Mouse (Mus musculus) E14TG2a.4 (cell line): ENCODE measurements at regions not wholly inside any gene's neighbourhood (a gene's known extent, or its start where the extent isn't known, plus 50 kb on each side); places are given as distances from the start of the nearest gene placed in this dataset.

Source experiments
- H3K27me3 ChIP-seq: 2 replicates; pipeline ENCODE4 v1.6.1; 2014; ENCODE audit warnings: low read length, control low read depth; ENCODE audit not compliant: insufficient read depth
- H3K36me3 ChIP-seq: 2 replicates; pipeline ENCODE4 v1.6.1; 2014; ENCODE audit warnings: low read length, control low read depth; ENCODE audit not compliant: insufficient read depth
- H3K4me1 ChIP-seq: replicated peaks from 2 replicates; pipeline ENCODE4 v1.6.1; 2014; ENCODE audit warnings: low read depth, low read length, control low read depth
- H3K4me3 ChIP-seq: replicated peaks from 2 replicates; pipeline ENCODE4 v1.5.1; 2014; ENCODE audit warnings: mild to moderate bottlenecking, low read length
- H3K9me3 ChIP-seq: 2 replicates; pipeline ENCODE4 v1.6.1; 2014; ENCODE audit warnings: low read length, control low read depth
- CTCF ChIP-seq: conservative IDR thresholded peaks from 2 replicates; pipeline ENCODE4 v1.5.1; 2014; ENCODE audit warnings: low read length
- NANOG ChIP-seq: IDR thresholded peaks from 2 replicates; pipeline ENCODE4 v1.6.1; 2014; ENCODE audit warnings: borderline replicate concordance, low read length, mixed read lengths
- POU5F1 ChIP-seq: IDR thresholded peaks from 2 replicates; pipeline ENCODE4 v1.6.1; 2014; ENCODE audit warnings: low read length, borderline replicate concordance

GRCm38 (mm10) chr14:99382051-99382450 lies 83.6 kb downstream of the Klf5 start:
- TF ChIP-seq POU5F1, result no peak
- TF ChIP-seq NANOG, result no peak
- TF ChIP-seq CTCF, result no peak
- no peaks in the 10 kb centered on the region for H3K9me3 ChIP-seq
- H3K4me3 ChIP-seq, result no peak overlapping the region
- no peaks in the 10 kb centered on the region for H3K36me3 ChIP-seq
- H3K4me1 ChIP-seq, result no peaks in the 10 kb centered on the region; the same call in 1 of the 2 replicates
- no peaks in the 10 kb centered on the region for H3K27me3 ChIP-seq

GRCm38 (mm10) chr14:99383170-99383569 lies 84.7 kb downstream of the Klf5 start:
- no peaks in the 10 kb centered on the region for H3K27me3 ChIP-seq
- H3K36me3 ChIP-seq, result no peaks in the 10 kb centered on the region
- no peaks in the 10 kb centered on the region; the same call in 1 of the 2 replicates for H3K4me1 ChIP-seq
- no peak overlapping the region for H3K4me3 ChIP-seq
- no peaks in the 10 kb centered on the region for H3K9me3 ChIP-seq
- TF ChIP-seq NANOG, result no peak
- TF ChIP-seq CTCF, result no peak
- TF ChIP-seq POU5F1, result no peak

- Histone ChIP-seq H3K4me3 (peak overlapping the region; percentile 70), H3K36me3 (no peaks in the 10 kb centered on the region), H3K4me1 (peaks cover 3% of the 10 kb centered on the region), H3K9me3 (peaks cover 7% of the 10 kb centered on the region; the same call in 1 of the 2 replicates), H3K27me3 (no peaks in the 10 kb centered on the region)
- no peak for TF ChIP-seq POU5F1
- no peak for TF ChIP-seq CTCF
- no peak for TF ChIP-seq NANOG
Measured at GRCm38 (mm10) chr14:99387581-99387980, 89.1 kb downstream of the Klf5 start.

- no peak overlapping the region for H3K4me3 ChIP-seq
- H3K9me3 ChIP-seq, result peaks cover 7% of the 10 kb centered on the region; the same call in 1 of the 2 replicates
- no peak for TF ChIP-seq POU5F1
- TF ChIP-seq NANOG, result no peak
- TF ChIP-seq CTCF, result no peak
- H3K4me1 ChIP-seq, result peaks cover 3% of the 10 kb centered on the region
- no peaks in the 10 kb centered on the region for H3K36me3 ChIP-seq
- H3K27me3 ChIP-seq, result no peaks in the 10 kb centered on the region
Measured at GRCm38 (mm10) chr14:99389306-99389705, 90.8 kb downstream of the Klf5 start.

- Histone ChIP-seq H3K36me3 (no peaks in the 10 kb centered on the region), H3K4me3 (no peak overlapping the region), H3K9me3 (peaks cover 7% of the 10 kb centered on the region; the same call in 1 of the 2 replicates), H3K27me3 (no peaks in the 10 kb centered on the region), H3K4me1 (peaks cover 6% of the 10 kb centered on the region)
- no peak for TF ChIP-seq POU5F1
- no peak for TF ChIP-seq CTCF
- TF ChIP-seq NANOG, result no peak
Measured at GRCm38 (mm10) chr14:99391700-99392099, 93.2 kb downstream of the Klf5 start.

- Histone ChIP-seq H3K4me1 (peaks cover 8% of the 10 kb centered on the region), H3K36me3 (no peaks in the 10 kb centered on the region)
- no peak for TF ChIP-seq CTCF
Measured at GRCm38 (mm10) chr14:99392813-99393212, 94.3 kb downstream of the Klf5 start.

GRCm38 (mm10) chr14:99393611-99394010 lies 95.1 kb downstream of the Klf5 start:
- TF ChIP-seq POU5F1 (no peak), CTCF (no peak)
- H3K4me1 ChIP-seq, result peaks cover 11% of the 10 kb centered on the region
- no peaks in the 10 kb centered on the region for H3K36me3 ChIP-seq
- H3K9me3 ChIP-seq, result peaks cover 7% of the 10 kb centered on the region; the same call in 1 of the 2 replicates
- H3K27me3 ChIP-seq, result no peaks in the 10 kb centered on the region
- no peak overlapping the region for H3K4me3 ChIP-seq

More at GRCm38 (mm10) chr14:99392813-99393212, 94.3 kb downstream of the Klf5 start:
- no peaks in the 10 kb centered on the region for H3K27me3 ChIP-seq
- H3K4me3 ChIP-seq, result no peak overlapping the region
- peaks cover 7% of the 10 kb centered on the region; the same call in 1 of the 2 replicates for H3K9me3 ChIP-seq

GRCm38 (mm10) chr14:99403155-99403726 lies 104.8 kb downstream of the Klf5 start:
- H3K27me3 ChIP-seq, result no peaks in the 10 kb centered on the region
- H3K4me3 ChIP-seq, result no peak overlapping the region
- H3K4me1 ChIP-seq, result peaks cover 10% of the 10 kb centered on the region
- H3K9me3 ChIP-seq, result no peaks in the 10 kb centered on the region
- no peaks in the 10 kb centered on the region for H3K36me3 ChIP-seq
- TF ChIP-seq CTCF, result no peak
- no peak for TF ChIP-seq POU5F1
- no peak for TF ChIP-seq NANOG

- Histone ChIP-seq H3K9me3 (no peaks in the 10 kb centered on the region), H3K27me3 (no peaks in the 10 kb centered on the region), H3K4me1 (peaks cover 10% of the 10 kb centered on the region), H3K4me3 (no peak overlapping the region), H3K36me3 (no peaks in the 10 kb centered on the region)
- TF ChIP-seq POU5F1, result no peak
- TF ChIP-seq CTCF, result no peak
- no peak for TF ChIP-seq NANOG
Measured at GRCm38 (mm10) chr14:99405228-99405627, 106.7 kb downstream of the Klf5 start.
